ENCODE assay signal across 8 mouse cellular contexts in genomic region chr14:122876163-122876562, GRCm38 (mm10). TPM values are rescaled to one million over a fixed set of nuclear protein-coding genes. Genes with fewer than 3 reads are reported as not detected.
DNase-seq lines count a peak whose midpoint lies in the region; ATAC-seq and TF ChIP-seq lines count a peak whose summit lies in the region.

No protein-coding gene starts in this region.

- H3K9ac ChIP-seq in forebrain, postnatal 0 days = no peak overlapping the region
- H3K9ac ChIP-seq in lung, embryonic 16.5 days (ENCODE audit: low read length) = no peak overlapping the region

- no peak overlapping the region for H3K4me2 ChIP-seq in forebrain, postnatal 0 days (ENCODE audit: low read depth)
- H3K4me2 ChIP-seq in lung, embryonic 16.5 days (ENCODE audit: low read depth, low read length) = no peak overlapping the region

- no peaks in the 10 kb centered on the region for H3K27me3 ChIP-seq in forebrain, postnatal 0 days (ENCODE audit: insufficient read depth, low read length)
- H3K27me3 ChIP-seq in lung, embryonic 16.5 days (ENCODE audit: control insufficient read depth, insufficient read depth, low read depth, low read length) = no peaks in the 10 kb centered on the region

- H3K4me1 ChIP-seq in forebrain, postnatal 0 days (ENCODE audit: insufficient read depth) = peaks cover 5% of the 10 kb centered on the region; the same call in 1 of the 2 replicates
- H3K4me1 ChIP-seq in lung, embryonic 16.5 days (replicated peaks; ENCODE audit: control insufficient read depth, insufficient read depth, low read length) = no peaks in the 10 kb centered on the region

- no peaks in the 10 kb centered on the region for H3K9me3 ChIP-seq in forebrain, postnatal 0 days (ENCODE audit: low read length)
- no peaks in the 10 kb centered on the region for H3K9me3 ChIP-seq in lung, embryonic 16.5 days (ENCODE audit: control insufficient read depth, low read length)

- DNase-seq in MN1 (ENCODE audit: low spot score) = peak; percentile 74
- peak; percentile 89 to 93 for DNase-seq in cerebellum, adult 18-20 months
- DNase-seq in forebrain, postnatal 0 days = peak; percentile 92
- DNase-seq in heart, postnatal 4 days = peak; percentile 83
- peak; percentile 83 to 89 for DNase-seq in layer of hippocampus, adult 2 months (ENCODE audit: low spot score in 2 of 2)
- DNase-seq in ovary, postnatal 36 days (ENCODE audit: low spot score) = peak; percentile 73
- DNase-seq in thymus, postnatal 10 days (ENCODE audit: low spot score in 2 of 2) = peak; percentile 26 to 70

- peak; percentile 97 for ATAC-seq in forebrain, postnatal 0 days
- peak; percentile 92 for ATAC-seq in lung, embryonic 16.5 days (ENCODE audit: low read depth)

- no peak overlapping the region for H3K27ac ChIP-seq in forebrain, postnatal 0 days (ENCODE audit: low read depth, low read length)
- H3K27ac ChIP-seq in layer of hippocampus, adult 2 months = peak overlapping the region; percentile 78
- H3K27ac ChIP-seq in lung, embryonic 16.5 days (ENCODE audit: low read length) = no peak overlapping the region

- H3K4me3 ChIP-seq in forebrain, postnatal 0 days (ENCODE audit: low read depth, low read length) = no peak overlapping the region
- H3K4me3 ChIP-seq in layer of hippocampus, adult 2 months = no peak overlapping the region
- no peak overlapping the region for H3K4me3 ChIP-seq in lung, embryonic 16.5 days (ENCODE audit: low read length)

- 1% methylated on average over 6 of the region's 6 CpGs for WGBS in forebrain, postnatal 0 days
- 2% methylated on average over 6 of the region's 6 CpGs for WGBS in lung, embryonic 16.5 days

- peak; percentile 98 for TF ChIP-seq CTCF in forebrain, postnatal 0 days (IDR thresholded peaks at IDR 0.05; ENCODE audit: low read depth)
- TF ChIP-seq CTCF in layer of hippocampus, adult 2 months (conservative IDR thresholded peaks at IDR 0.05) = peak; percentile 100

- no peaks in the 10 kb centered on the region for H3K36me3 ChIP-seq in forebrain, postnatal 0 days (ENCODE audit: insufficient read depth)
- H3K36me3 ChIP-seq in lung, embryonic 16.5 days (ENCODE audit: control insufficient read depth, insufficient read depth, low read length) = no peaks in the 10 kb centered on the region

RNA-seq across cellular contexts. Expression of gene Ggact, which starts 37.4 kb away (rescaled TPM):
- total RNA-seq in forebrain, postnatal 0 days (2014; rRNA removed) = 16.4 and 18.8 TPM in 2 replicates
- 16.1 and 19.2 TPM in 2 replicates for polyA plus RNA-seq in forebrain, postnatal 0 days (2015; fragmentation: Nextera tagmentation; extraction: Ambion mirVana)
- 10 to 100 TPM; 21.0 to 23.6 TPM for total RNA-seq in heart, postnatal 4 days (2021)
- total RNA-seq in layer of hippocampus, adult 2 months (2021) = 10 to 100 TPM; 32.1 to 34.3 TPM
- 15.2 and 17.7 TPM in 2 replicates for polyA plus RNA-seq in lung, embryonic 16.5 days (2015; fragmentation: Nextera tagmentation; extraction: Ambion mirVana)
